Mouse (Mus musculus) CD8-positive naive resting alpha-beta T cell, adult 2 months (primary cell): ENCODE measurements around the gene Elmod3.
A peak's percentile ranks its signal among the peaks of the same experiment; 100 is the strongest.

Experiments
- DNase-seq, 2 experiments: peaks; one replicate each; pipeline ENCODE4 v3.0.0; 2022; ENCODE audit warnings: low read depth in 2 of 2, low spot score in 2 of 2

Gene Elmod3

DNA sequence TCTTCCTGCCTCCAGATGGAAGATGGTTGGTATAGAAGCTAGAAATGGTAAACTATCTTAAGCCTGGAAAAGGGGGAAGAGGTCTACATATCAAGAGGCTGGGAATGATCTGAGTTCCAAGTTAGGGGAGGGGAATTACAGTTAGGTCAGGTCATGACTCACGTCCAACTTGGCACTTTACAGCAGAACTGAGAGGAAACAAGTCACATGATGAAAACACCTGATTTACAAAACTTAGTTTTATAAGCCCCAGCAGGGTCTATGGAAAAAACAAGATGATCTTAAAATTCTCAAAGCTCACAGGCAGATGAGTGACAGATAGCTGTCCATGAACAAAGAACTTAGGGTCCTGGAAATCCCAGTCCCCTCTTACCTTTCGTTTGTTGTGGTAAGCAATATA, 16.9 kb upstream of the Elmod3 start:
- no peak for DNase-seq

DNA sequence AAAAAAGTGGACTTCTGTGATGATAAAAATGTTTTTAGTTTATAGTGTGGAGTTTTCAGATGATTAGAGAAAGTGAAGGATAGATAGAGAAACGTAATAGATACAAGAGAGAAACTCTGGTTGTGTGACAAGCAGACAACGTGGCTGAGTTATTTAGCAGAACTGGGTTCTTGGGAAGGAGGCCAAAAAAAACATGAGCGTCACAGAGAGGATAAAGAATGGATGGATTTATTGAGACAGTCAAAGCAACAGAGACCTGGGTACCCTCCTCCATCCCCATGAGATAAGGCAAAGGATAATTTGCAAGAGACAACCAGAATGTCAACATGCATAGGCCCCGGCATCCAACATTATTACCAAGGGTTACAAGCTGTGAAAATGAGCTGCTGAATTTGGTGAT, 12.0 kb upstream of the Elmod3 start:
- no peak for DNase-seq

DNA sequence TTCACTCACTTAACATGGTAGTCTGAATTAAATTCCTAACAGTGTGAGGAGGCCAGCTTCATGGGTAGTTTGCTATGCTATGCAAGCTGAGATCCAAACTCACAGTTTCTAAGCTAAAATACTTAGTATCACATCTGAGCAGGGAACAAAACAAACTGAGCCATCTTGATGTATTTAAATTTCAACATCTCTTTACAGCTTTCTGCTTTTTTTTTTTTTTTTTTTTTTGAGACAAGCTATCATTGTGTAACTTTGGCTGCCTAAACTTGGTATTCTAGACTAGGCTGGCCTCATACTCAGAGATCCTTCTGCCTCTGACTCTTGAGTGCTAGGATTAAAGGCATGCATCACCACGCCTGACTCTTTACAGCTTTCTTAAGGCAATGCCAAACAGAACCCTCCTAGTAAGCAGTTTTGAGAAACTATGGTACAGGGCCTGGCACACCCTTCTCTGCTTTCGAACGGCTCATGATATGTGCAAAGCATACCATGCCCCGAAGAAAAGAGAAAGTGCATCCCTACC, 10.5 kb upstream of the Elmod3 start:
- no peak for DNase-seq

- DNase-seq, result no peak
These were observed 9.5 kb upstream of the Elmod3 start for GRCm38 (mm10) chr6:72607676-72608075.

GRCm38 (mm10) chr6:72607060-72607459, 8.8 kb upstream of the Elmod3 start:
- DNase-seq, result no peak

DNA sequence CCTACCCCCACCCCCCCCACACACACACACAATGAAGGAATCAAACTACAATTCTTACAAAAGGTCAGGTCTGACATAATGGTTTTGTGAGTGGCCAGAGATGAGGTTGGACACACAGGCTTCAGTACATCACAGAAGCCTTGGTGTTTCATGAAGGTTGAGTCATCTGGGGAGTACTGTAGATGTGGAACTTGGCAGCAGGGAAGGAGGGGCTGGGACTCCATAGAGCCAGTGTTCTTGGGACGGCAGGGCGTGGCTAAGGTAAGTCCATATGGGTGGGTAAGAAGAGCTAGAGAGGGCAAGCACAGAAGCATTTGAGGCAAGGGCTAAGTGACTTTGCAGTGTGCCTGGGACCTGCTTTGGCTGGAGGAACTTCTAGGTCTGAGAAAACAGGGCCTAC, 5.9 kb upstream of the Elmod3 start:
- no peak for DNase-seq

DNA sequence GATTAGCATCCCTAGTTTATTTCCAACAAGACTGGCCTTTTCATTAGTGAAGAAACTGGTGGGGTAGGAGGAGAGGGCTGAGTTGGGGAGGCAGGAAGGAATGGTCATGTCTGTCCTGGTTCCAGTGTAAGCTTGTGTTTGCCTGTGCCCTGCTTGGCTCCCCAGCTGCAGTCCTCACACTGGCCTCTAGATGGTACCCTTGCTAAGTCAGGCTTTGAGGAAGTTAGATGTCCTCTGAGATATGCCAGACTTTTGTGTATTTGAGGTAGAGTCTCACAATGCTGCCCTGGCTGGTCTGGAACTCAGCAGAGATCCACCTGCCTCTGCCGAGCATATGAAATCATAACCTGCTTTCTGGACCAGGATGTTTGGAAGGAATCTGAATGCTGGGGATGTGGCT, 3.5 kb upstream of the Elmod3 start:
- DNase-seq, result peak; percentile 77 to 87

DNA sequence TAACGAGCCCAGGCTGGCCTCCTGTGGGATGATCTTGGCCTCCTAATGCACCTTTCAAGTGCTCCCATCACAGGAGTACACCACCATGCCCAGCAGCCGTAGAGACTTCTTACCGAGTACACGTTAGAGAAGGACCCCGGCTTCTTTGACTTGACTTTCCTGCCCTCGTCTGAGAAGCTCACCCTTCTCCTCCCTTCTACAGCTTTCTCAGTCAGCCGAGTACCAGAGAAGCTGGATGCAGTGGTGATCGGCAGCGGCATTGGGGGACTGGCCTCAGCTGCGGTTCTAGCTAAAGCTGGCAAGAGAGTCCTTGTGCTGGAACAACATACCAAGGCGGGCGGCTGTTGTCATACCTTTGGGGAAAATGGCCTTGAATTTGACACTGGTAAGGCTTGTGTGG, 2.6 kb upstream of the Elmod3 start:
- DNase-seq, result no peak

GRCm38 (mm10) chr6:72600216-72600615, 2.0 kb upstream of the Elmod3 start:
- no peak for DNase-seq

DNA sequence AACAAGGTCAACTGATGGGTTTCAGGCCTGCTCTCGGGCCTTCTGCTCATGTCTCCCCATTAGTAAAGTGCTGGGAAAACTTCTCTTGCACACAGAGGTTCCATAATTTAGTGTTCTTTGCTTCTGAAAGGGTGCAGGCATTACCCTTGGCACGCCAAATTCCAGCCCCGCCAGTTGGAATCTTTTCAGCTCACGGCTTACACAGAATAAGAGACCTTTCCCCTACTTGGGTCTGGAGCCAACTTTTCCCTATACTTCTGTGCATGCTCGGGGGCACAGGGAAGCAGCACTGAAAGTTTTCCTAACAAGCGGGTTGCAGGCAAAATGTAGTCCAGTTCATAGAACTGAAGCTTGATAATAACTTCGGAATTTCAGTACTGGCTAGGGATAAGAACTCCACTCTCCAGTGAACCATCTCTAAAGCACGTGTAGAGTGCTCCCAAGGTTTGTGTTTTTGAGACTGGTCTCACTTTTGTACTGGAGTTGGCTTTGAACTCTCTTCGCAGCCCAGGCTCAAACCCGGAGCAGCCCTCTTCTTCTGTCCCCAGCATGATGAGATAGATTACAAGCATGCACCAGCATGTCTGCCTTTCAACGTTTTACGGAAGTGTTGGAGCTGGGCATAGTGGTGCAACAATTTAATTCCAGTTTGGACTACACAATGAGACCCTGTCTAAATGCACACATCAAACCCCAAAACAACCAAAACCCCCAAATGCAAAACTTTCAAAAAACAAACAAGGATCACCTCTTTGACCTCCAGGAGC, 761 bp upstream of the Elmod3 start:
- no peak for DNase-seq

- no peak for DNase-seq
These were observed 934 bp downstream of the Elmod3 start for GRCm38 (mm10) chr6:72597083-72597874.

DNA sequence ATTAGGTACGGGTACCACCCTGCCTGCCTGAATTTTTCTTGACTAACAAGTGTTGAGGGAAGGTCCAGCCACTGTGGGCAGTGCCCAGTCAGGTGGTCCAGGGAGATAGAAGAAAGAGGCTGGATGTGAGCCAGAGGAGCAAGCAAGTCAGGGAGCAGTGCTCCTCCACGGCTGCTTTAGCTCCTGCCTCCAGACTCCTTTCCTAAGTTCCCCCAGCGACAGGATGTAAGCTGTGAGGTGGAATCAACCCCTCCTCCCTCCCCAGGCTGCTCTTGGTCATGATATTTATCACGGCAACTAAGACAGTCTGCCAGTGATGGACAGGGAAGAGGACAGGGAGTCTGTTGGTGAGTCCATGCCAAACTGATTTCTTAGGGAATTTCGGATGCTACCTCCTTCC, 4.3 kb downstream of the Elmod3 start:
- DNase-seq, result no peak

DNA sequence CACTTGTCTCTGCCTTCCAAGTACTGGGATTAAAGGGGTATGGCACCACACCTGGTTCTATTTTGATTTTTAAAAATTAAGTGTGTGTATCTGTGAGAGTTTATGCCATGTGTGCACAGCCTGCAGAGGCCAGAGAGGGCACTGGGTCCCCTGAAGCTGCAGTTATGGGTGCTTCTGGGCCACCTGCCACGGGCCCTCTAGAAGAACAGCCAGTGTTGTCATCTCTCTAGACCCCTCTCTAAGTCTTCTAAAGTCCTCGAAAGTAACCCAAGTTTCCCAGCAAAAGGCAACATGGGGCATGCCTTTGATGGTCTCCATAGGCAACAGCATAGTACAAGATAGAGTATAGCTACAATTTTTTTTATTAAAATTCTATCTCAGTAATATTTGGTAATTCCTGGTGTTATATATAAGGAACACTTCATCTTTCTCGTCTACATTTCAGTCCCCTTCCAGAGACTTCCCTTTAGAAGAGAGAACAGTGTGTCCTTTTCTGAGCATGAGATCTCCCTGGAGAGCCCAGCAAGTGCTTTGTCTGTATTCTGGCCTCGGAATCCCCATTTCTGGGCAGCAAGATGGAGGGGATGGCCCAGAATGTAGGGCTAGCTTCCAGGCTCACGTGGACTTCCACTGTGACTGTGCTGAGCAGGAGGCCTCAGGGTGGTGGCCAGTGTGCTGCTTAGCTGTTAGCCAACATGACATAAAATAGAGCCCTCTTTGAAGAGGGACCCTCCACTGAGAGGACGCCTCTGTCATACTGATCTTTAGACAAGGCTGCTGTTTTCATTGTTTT, 5.0 kb downstream of the Elmod3 start:
- no peak for DNase-seq

GRCm38 (mm10) chr6:72590111-72590510, 8.1 kb downstream of the Elmod3 start:
- no peak for DNase-seq

DNA sequence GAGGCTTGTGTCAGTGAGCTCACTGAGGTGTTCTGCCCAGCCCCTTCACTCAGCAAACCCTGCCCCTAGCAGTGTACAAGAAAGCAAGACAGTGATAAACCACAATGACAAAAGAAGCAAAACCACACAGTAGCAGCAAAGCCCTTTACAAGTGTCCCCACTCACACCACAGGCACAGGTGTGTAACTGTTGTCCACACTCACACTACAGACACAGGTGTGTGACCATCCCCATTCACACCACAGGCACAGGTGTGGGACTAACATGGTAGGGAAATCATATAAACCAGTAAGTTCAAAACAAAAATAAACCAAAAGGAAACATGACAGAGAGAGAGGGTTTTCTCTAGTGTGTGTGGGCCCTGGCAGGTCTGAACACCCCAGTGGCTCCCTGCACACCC, 9.9 kb downstream of the Elmod3 start:
- DNase-seq, result no peak

DNA sequence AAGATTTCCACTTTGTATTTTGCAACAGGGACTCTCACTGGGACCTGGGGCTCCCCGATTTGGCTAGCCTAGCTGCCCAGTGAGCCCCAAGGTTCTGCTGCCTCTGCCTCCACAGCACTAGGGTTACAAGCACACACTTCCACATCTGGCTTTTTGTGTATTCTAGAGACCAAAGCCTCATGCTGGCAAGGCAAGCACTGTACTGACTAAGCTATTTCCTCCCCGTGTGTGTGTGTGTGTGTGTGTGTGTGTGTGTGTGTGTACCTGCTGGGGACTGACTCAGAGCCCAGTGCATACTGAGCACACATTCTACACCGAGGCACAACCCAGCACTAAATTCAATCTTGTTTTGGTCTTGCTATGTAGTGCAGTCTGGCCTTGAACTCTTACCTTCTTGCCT, 11.5 kb downstream of the Elmod3 start:
- no peak for DNase-seq

DNA sequence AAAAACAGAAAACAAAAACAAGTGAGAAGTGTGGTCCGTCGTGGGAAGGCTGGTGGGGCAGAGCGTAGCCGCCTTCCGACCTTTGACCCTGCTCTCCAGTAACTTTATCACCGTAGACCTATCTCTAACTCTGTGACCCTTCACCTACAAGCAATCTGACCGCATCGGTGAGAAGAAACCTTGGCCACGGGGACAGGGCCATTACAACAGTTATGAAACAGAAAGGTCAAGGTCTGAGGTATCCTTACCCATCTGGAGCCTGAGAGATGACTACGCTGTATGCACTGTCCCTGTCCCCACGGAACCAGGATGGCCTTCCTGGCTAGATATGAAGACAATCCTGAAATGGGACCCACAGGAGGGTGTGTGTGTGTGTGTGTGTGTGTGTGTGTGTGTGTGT, 14.1 kb downstream of the Elmod3 start:
- DNase-seq, result no peak

- DNase-seq, result no peak
These were observed 14.9 kb downstream of the Elmod3 start for GRCm38 (mm10) chr6:72583211-72583839.

DNA sequence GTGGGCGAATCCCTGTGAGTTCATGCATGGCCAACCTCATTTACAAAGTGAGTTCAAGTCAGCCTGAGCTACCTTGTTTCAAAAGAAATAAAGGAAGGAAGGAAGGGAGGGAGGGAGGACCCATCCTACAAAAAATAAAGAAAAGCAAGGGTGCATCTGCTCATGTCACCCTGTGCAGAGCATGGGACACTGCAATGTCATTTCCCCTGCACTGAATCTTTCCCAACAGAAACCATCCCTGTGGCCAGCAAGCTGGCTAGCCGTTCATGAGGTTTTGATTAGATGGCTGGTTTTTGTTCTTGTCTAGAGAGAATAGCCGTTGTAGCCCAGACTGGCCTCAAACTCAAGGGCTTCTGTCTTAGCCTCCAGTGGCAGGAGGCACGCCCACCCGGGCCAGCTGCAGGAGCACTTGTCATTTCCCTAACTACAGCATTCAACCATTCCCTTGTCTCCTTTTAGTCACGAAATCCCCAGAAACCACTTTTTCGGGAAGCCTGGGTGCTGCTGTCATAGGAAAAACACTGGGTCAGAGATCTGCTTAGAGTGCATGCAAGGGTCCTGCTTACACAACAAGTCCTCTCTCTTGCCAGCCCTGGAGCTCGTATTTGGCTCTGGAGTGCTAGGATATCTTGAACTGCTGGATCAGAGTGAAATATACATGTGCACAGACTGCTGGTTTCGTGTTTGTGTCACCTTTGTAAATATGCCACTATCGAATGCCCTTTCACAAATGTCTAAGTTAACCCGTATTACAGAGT, 16.4 kb downstream of the Elmod3 start:
- DNase-seq, result no peak

- DNase-seq, result no peak
These were observed 22.2 kb downstream of the Elmod3 start for GRCm38 (mm10) chr6:72576041-72576440.
